Mouse (Mus musculus): ENCODE results near the gene A630095N17Rik. TPM values are rescaled to one million over a fixed set of nuclear protein-coding genes. Genes with fewer than 3 reads are reported as not detected.

A630095N17Rik gene
- not detected for polyA plus RNA-seq (2017; shearing (Covaris generic))

DNA sequence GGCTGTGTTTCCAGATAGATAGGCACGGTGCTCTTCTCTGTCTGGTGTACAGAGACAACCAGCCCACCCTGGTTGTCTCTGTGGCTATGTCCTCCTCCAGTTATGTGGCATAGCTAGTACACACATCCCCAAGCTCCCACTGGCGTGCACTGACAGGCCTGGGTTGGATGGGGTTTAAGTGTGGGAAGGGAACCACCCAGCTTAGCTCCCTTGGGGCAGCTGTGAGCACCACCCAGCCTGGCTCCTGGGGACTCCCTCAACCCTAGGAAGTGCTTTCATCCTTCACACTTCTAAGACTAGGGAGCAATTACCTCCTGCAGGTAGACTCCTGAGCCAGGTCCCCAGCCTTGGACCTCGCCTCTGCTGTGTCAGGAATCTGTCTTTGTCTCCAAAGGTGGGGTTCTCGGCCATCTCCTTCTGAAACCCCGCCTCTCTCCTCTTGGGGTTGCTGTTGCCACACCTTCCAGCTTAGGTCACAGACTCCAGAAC lies at the start of gene A630095N17Rik:
Gene A630095N17Rik (minus strand): TSS at position 439 of the 489 bp plus-strand sequence.

GRCm38 (mm10) chr1:75278228-75278627 lies 46.3 kb upstream of the A630095N17Rik start, which contains the start of gene Resp18:
Gene Resp18 (minus strand): TSS chr1:75278415.

GRCm38 (mm10) chr1:75264091-75264880 lies 32.4 kb upstream of the A630095N17Rik start, which contains the start of gene Ptprn:
Gene Ptprn (minus strand): TSS chr1:75264502.

DNA sequence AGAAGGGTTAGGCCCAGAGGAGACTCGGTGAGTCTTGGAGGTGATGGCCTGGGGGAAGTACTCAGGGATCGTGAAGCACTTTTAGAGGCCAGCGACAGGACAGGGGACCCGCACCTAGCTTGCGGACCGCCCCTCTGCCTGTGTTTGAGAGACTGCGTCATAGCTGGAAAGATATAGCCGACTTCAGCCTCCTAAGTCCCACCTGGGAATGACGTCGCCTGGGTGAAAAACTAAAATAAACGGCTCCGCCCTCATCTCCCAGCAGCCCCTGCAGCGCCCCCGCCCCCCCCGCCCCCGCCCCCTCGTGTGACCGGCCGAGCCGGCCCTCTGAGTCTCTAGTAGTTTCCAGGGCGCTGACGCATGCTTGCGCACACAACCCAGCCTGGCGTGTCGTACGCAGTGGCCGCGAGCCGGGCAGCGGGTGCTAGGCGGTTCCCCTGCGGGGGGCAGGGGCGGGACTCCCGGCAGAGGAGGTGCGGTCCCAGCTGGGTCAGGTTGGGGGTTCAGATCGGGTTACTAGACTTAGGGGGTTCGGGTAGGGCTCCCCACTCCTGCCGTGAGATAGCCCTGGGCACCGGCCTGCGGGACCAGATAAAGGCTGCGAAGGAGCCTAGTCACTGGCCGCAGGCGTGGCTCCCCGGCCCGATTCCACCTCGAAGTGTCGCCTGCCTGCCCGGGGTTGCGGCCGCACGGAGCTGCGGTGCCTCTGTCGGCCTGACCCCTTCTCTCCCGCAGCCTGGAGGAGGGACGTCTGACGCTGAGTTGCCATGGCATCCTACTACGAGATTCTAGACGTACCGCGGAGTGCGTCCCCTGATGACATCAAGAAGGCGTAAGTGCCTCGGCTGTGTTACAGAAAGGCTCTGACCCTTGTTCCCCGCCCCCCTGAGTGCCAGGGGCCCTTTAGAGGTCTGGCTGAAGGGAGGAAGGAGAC lies 4.5 kb upstream of the A630095N17Rik start, which contains the start of gene Dnajb2:
Gene Dnajb2 (plus strand): TSS at position 290 of the 934 bp plus-strand sequence.

GRCm38 (mm10) chr1:75219531-75219930 lies 12.4 kb downstream of the A630095N17Rik start, which contains the start of gene Tuba4a:
Gene Tuba4a (minus strand): TSS chr1:75219865.

GRCm38 (mm10) chr1:75210136-75211087 lies 21.5 kb downstream of the A630095N17Rik start, which contains the start of the genes Glb1l and Stk16:
Gene Glb1l (minus strand): TSS chr1:75210813.
Gene Stk16 (plus strand): TSS chr1:75210838.

DNA sequence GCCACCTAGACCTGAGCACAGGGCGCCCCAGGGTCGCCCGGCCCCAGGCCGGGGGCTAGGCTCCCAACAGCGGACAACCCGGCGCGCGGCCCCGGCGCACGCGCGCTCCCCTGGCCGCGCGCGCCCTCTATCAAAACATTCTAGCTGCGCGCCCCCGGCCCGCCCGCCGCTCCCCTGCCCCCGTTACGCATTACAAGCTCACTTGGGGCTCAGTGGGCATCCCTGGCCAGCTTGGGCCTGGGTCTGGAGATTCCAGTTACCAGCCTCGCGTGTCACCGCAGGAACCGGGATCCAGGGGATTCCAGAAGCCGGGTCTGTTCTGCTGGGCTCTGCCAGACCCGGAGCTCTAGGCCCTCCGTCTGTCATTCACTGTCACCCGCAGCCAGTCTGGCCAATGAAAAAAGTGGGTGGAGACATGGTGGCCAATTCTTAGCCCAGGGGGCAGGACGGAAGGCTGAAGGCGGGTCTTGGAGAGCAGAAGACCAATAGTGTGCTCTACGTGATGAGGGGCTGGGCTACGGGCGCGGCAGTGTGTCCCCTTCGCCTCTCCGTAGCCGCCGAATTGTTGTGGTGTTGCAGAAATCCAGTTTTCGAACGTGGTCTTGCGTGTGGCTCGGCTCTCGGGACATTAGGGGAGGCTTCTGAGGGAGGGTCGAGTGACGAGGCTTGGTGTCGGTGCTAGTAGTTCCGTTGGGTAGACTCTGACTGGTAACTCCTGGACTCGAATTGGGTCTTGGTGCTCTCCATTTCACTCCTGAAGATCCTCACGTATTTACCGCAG lies 40.1 kb downstream of the A630095N17Rik start, which contains the start of the genes Ankzf1 and Atg9a:
Gene Ankzf1 (plus strand): TSS at position 530 of the 781 bp plus-strand sequence.
Gene Atg9a (minus strand): TSS at position 575 of the 781 bp plus-strand sequence.

DNA sequence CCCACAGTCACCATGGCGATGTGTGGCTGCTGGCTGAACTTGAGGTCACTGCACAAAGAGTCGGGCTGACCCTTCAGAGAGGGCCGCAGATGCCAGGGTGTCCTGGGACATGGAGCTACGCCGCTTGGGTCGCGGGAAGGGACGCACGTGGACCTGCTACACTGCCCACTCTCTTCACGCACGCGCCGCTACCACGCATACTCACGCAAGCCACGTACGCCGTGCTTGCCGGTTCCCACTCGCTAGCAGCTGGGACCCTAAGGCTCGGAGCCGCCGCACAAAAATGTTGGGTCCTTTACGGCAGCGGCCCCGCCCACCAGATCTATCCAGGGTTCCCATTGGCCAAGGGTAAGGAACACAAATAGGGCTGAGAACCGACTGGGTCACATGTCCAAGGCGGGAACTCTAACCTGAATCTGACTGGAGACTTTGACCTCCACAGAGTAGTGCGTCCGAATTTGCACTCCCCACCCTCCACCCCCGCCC lies 51.8 kb downstream of the A630095N17Rik start, which contains the start of gene Abcb6:
Gene Abcb6 (minus strand): TSS at position 288 of the 486 bp plus-strand sequence.

Other genes with a start within 250 kb of the A630095N17Rik start
- gene Nhej1, start 106.9 kb downstream of the A630095N17Rik start, polyA plus RNA-seq (2017; shearing (Covaris generic)), result 8.2 TPM
- 0.17 TPM for gene Slc23a3, start 98.2 kb downstream of the A630095N17Rik start, polyA plus RNA-seq (2017; shearing (Covaris generic))
- gene Cnppd1, start 89.4 kb downstream of the A630095N17Rik start, polyA plus RNA-seq (2017; shearing (Covaris generic)), result 172 TPM
- 87.0 TPM for gene Retreg2, start 89.3 kb downstream of the A630095N17Rik start, polyA plus RNA-seq (2017; shearing (Covaris generic))
- 65.9 TPM for gene Zfand2b, start 63.5 kb downstream of the A630095N17Rik start, polyA plus RNA-seq (2017; shearing (Covaris generic))
- gene Abcb6, start 51.7 kb downstream of the A630095N17Rik start, polyA plus RNA-seq (2017; shearing (Covaris generic)), result 5.0 TPM
- gene Ankzf1, start 40.0 kb downstream of the A630095N17Rik start, polyA plus RNA-seq (2017; shearing (Covaris generic)), result 23.6 TPM
- 19.8 TPM for gene Atg9a, start 39.9 kb downstream of the A630095N17Rik start, polyA plus RNA-seq (2017; shearing (Covaris generic))
- gene Glb1l, start 21.3 kb downstream of the A630095N17Rik start, polyA plus RNA-seq (2017; shearing (Covaris generic)), result 6.6 TPM
- gene Stk16, start 21.3 kb downstream of the A630095N17Rik start, polyA plus RNA-seq (2017; shearing (Covaris generic)), result 59.6 TPM
- 309 TPM for gene Tuba4a, start 12.2 kb downstream of the A630095N17Rik start, polyA plus RNA-seq (2017; shearing (Covaris generic))
- 151 TPM for gene Dnajb2, start 4.3 kb upstream of the A630095N17Rik start, polyA plus RNA-seq (2017; shearing (Covaris generic))
- 0.17 TPM for gene Ptprn, start 32.4 kb upstream of the A630095N17Rik start, polyA plus RNA-seq (2017; shearing (Covaris generic))
- not detected for gene Resp18, start 46.3 kb upstream of the A630095N17Rik start, polyA plus RNA-seq (2017; shearing (Covaris generic))
- gene Dnpep, start 85.9 kb upstream of the A630095N17Rik start, polyA plus RNA-seq (2017; shearing (Covaris generic)), result 48.6 TPM
- gene Des, start 128.2 kb upstream of the A630095N17Rik start, polyA plus RNA-seq (2017; shearing (Covaris generic)), result not detected
- 0.91 TPM for gene Speg, start 143.2 kb upstream of the A630095N17Rik start, polyA plus RNA-seq (2017; shearing (Covaris generic))
- 72.5 TPM for gene Gmppa, start 203.8 kb upstream of the A630095N17Rik start, polyA plus RNA-seq (2017; shearing (Covaris generic))
- not detected for gene Asic4, start 218.3 kb upstream of the A630095N17Rik start, polyA plus RNA-seq (2017; shearing (Covaris generic))
- 33.8 TPM for gene Chpf, start 247.2 kb upstream of the A630095N17Rik start, polyA plus RNA-seq (2017; shearing (Covaris generic))
- 1.7 TPM for gene Tmem198, start 247.4 kb upstream of the A630095N17Rik start, polyA plus RNA-seq (2017; shearing (Covaris generic))